Mouse (Mus musculus): ENCODE results near the gene Bhmt2. TPM values are rescaled to one million over a fixed set of nuclear protein-coding genes. Genes with fewer than 3 reads are reported as not detected.

Bhmt2 gene
- polyA plus RNA-seq, 1 experiment: not detected

GRCm38 (mm10) chr13:93630941-93631705 is 43.0 kb downstream of the Bhmt2 start:
- H3K4me3 ChIP-seq (ENCODE audit: insufficient read depth, low read depth, low read length): no peak overlapping the region
- no peaks in the 10 kb centered on the region for H3K4me1 ChIP-seq (ENCODE audit: control insufficient read depth, insufficient read depth, low read length)
- TF ChIP-seq CTCF (IDR thresholded peaks at IDR 0.05; ENCODE audit: insufficient read depth, low read depth, low read length) (no peak), POLR2A (IDR thresholded peaks at IDR 0.05; ENCODE audit: insufficient read depth, low read depth, low read length) (no peak)
- 93% methylated on average over 10 of the region's 10 CpGs for WGBS
- H3K27ac ChIP-seq (ENCODE audit: insufficient read depth, low read depth, low read length): no peak overlapping the region

- TF ChIP-seq CTCF (IDR thresholded peaks at IDR 0.05; ENCODE audit: insufficient read depth, low read depth, low read length) (no peak), POLR2A (IDR thresholded peaks at IDR 0.05; ENCODE audit: insufficient read depth, low read depth, low read length) (no peak)
- Histone ChIP-seq H3K4me3 (ENCODE audit: insufficient read depth, low read depth, low read length) (no peak overlapping the region), H3K4me1 (ENCODE audit: control insufficient read depth, insufficient read depth, low read length) (no peaks in the 10 kb centered on the region), H3K27ac (ENCODE audit: insufficient read depth, low read depth, low read length) (no peak overlapping the region)
- WGBS: 53% methylated on average over 6 of the region's 6 CpGs
Observed at GRCm38 (mm10) chr13:93628861-93629260, 45.2 kb downstream of the Bhmt2 start.

- H3K4me1 ChIP-seq (ENCODE audit: control insufficient read depth, insufficient read depth, low read length): no peaks in the 10 kb centered on the region
- H3K27ac ChIP-seq (ENCODE audit: insufficient read depth, low read depth, low read length): no peak overlapping the region
- 32% methylated on average over 6 of the region's 6 CpGs for WGBS
- TF ChIP-seq POLR2A (IDR thresholded peaks at IDR 0.05; ENCODE audit: insufficient read depth, low read depth, low read length): no peak
- no peak for TF ChIP-seq CTCF (IDR thresholded peaks at IDR 0.05; ENCODE audit: insufficient read depth, low read depth, low read length)
- H3K4me3 ChIP-seq (ENCODE audit: insufficient read depth, low read depth, low read length): no peak overlapping the region
Observed at GRCm38 (mm10) chr13:93614361-93614948, 59.6 kb downstream of the Bhmt2 start.

GRCm38 (mm10) chr13:93613771-93614170 is 60.3 kb downstream of the Bhmt2 start:
- H3K4me3 ChIP-seq (ENCODE audit: insufficient read depth, low read depth, low read length): no peak overlapping the region
- H3K27ac ChIP-seq (ENCODE audit: insufficient read depth, low read depth, low read length): no peak overlapping the region
- TF ChIP-seq CTCF (IDR thresholded peaks at IDR 0.05; ENCODE audit: insufficient read depth, low read depth, low read length) (no peak), POLR2A (IDR thresholded peaks at IDR 0.05; ENCODE audit: insufficient read depth, low read depth, low read length) (no peak)
- no peaks in the 10 kb centered on the region for H3K4me1 ChIP-seq (ENCODE audit: control insufficient read depth, insufficient read depth, low read length)
- 74% methylated on average over 4 of the region's 4 CpGs for WGBS

- no peak overlapping the region for H3K4me3 ChIP-seq (ENCODE audit: insufficient read depth, low read depth, low read length)
Observed at GRCm38 (mm10) chr13:93612660-93613607, 61.2 kb downstream of the Bhmt2 start.

GRCm38 (mm10) chr13:93608476-93608875 is 65.6 kb downstream of the Bhmt2 start:
- Histone ChIP-seq H3K4me1 (ENCODE audit: control insufficient read depth, insufficient read depth, low read length) (peaks cover 11% of the 10 kb centered on the region), H3K27ac (ENCODE audit: insufficient read depth, low read depth, low read length) (no peak overlapping the region), H3K4me3 (ENCODE audit: insufficient read depth, low read depth, low read length) (no peak overlapping the region)
- 88% methylated on average over 2 of the region's 2 CpGs for WGBS
- TF ChIP-seq POLR2A (IDR thresholded peaks at IDR 0.05; ENCODE audit: insufficient read depth, low read depth, low read length) (no peak), CTCF (IDR thresholded peaks at IDR 0.05; ENCODE audit: insufficient read depth, low read depth, low read length) (no peak)

More at GRCm38 (mm10) chr13:93612660-93613607, 61.2 kb downstream of the Bhmt2 start:
- 51% methylated on average over 19 of the region's 19 CpGs for WGBS
- no peak overlapping the region for H3K27ac ChIP-seq (ENCODE audit: insufficient read depth, low read depth, low read length)
- no peak for TF ChIP-seq POLR2A (IDR thresholded peaks at IDR 0.05; ENCODE audit: insufficient read depth, low read depth, low read length)
- TF ChIP-seq CTCF (IDR thresholded peaks at IDR 0.05; ENCODE audit: insufficient read depth, low read depth, low read length): 0 out of 2 replicates have a peak, but pooled peaks have one; percentile 29
- H3K4me1 ChIP-seq (ENCODE audit: control insufficient read depth, insufficient read depth, low read length): no peaks in the 10 kb centered on the region

GRCm38 (mm10) chr13:93607701-93608100 is 66.4 kb downstream of the Bhmt2 start:
- WGBS: 94% methylated on average over 3 of the region's 3 CpGs
- TF ChIP-seq CTCF (IDR thresholded peaks at IDR 0.05; ENCODE audit: insufficient read depth, low read depth, low read length) (no peak), POLR2A (IDR thresholded peaks at IDR 0.05; ENCODE audit: insufficient read depth, low read depth, low read length) (no peak)
- Histone ChIP-seq H3K4me3 (ENCODE audit: insufficient read depth, low read depth, low read length) (no peak overlapping the region), H3K4me1 (ENCODE audit: control insufficient read depth, insufficient read depth, low read length) (peaks cover 11% of the 10 kb centered on the region), H3K27ac (ENCODE audit: insufficient read depth, low read depth, low read length) (no peak overlapping the region)

GRCm38 (mm10) chr13:93606868-93607578 is 67.1 kb downstream of the Bhmt2 start:
- no peak for TF ChIP-seq CTCF (IDR thresholded peaks at IDR 0.05; ENCODE audit: insufficient read depth, low read depth, low read length)
- no peak for TF ChIP-seq POLR2A (IDR thresholded peaks at IDR 0.05; ENCODE audit: insufficient read depth, low read depth, low read length)
- Histone ChIP-seq H3K27ac (ENCODE audit: insufficient read depth, low read depth, low read length) (no peak overlapping the region), H3K4me3 (ENCODE audit: insufficient read depth, low read depth, low read length) (no peak overlapping the region), H3K4me1 (ENCODE audit: control insufficient read depth, insufficient read depth, low read length) (peaks cover 11% of the 10 kb centered on the region)
- 66% methylated on average over 13 of the region's 13 CpGs for WGBS

Other genes with a start within 250 kb of the Bhmt2 start
- 52.0 TPM in 1 of 2 replicates, not detected in the other for gene Jmy, start 174.5 kb downstream of the Bhmt2 start, polyA plus RNA-seq (2012; ENCODE audit: insufficient read depth, insufficient read length, low replicate concordance, missing spikeins)
- not detected in 2 replicates for gene Bhmt, start 36.3 kb downstream of the Bhmt2 start, polyA plus RNA-seq (2012; ENCODE audit: insufficient read depth, insufficient read length, low replicate concordance, missing spikeins)
- not detected in 2 replicates for gene Dmgdh, start 131 bp upstream of the Bhmt2 start, polyA plus RNA-seq (2012; ENCODE audit: insufficient read depth, insufficient read length, low replicate concordance, missing spikeins)
- not detected in 2 replicates for gene Arsb, start 97.3 kb upstream of the Bhmt2 start, polyA plus RNA-seq (2012; ENCODE audit: insufficient read depth, insufficient read length, low replicate concordance, missing spikeins)

All from olfactory bulb, adult 2 months (tissue).